Mouse (Mus musculus) forebrain, postnatal 0 days (tissue): Measurements from ENCODE around the gene Gm3604. TPM values are rescaled to one million over a fixed set of nuclear protein-coding genes. Genes with fewer than 3 reads are reported as not detected.
"Not testable (repeated sequence)": the region's sequence is repeated elsewhere in the genome, so short reads cannot be mapped to it uniquely, and the experiment has no call there.

ENCODE experiments used
- ATAC-seq: fragments of 200-750 bp; cut with Nextera tagmentation; 2 replicates; pipeline ENCODE4 v1.8.0; 2017; ENCODE audit warnings: mild to moderate bottlenecking, moderate library complexity
- DNase-seq: peaks from one replicate; pipeline ENCODE4 v3.0.0-alpha.2; 2015
- H3K27ac ChIP-seq: fragments of 300-500 bp; sonication (generic); 2 replicates; pipeline ENCODE4 v1.5.1; 2014; ENCODE audit warnings: low read depth, mild to moderate bottlenecking, antibody characterized with exemption, low read length, moderate library complexity, mixed read lengths
- H3K27me3 ChIP-seq: fragments of 300-500 bp; sonication (generic); 2 replicates; pipeline ENCODE4 v1.6.1; 2014; ENCODE audit warnings: mild to moderate bottlenecking, low read length, mixed read lengths; ENCODE audit not compliant: insufficient read depth
- H3K36me3 ChIP-seq: fragments of 300-500 bp; sonication (generic); 2 replicates; pipeline ENCODE4 v1.6.1; 2014; ENCODE audit warnings: mild to moderate bottlenecking, moderate library complexity; ENCODE audit not compliant: insufficient read depth
- H3K4me1 ChIP-seq: fragments of 300-500 bp; sonication (generic); 2 replicates; pipeline ENCODE4 v1.6.1; 2014; ENCODE audit warnings: antibody characterized with exemption; ENCODE audit not compliant: insufficient read depth
- H3K4me2 ChIP-seq: fragments of 300-500 bp; sonication (generic); 2 replicates; pipeline ENCODE4 v1.6.1; 2014; ENCODE audit warnings: low read depth, mild to moderate bottlenecking, moderate library complexity
- H3K4me3 ChIP-seq: fragments of 300-500 bp; sonication (generic); 2 replicates; pipeline ENCODE4 v1.5.1; 2014; ENCODE audit warnings: low read depth, low read length, mixed read lengths
- H3K9ac ChIP-seq: fragments of 300-500 bp; sonication (generic); 2 replicates; pipeline ENCODE4 v1.6.1; 2014; ENCODE audit warnings: mild to moderate bottlenecking
- H3K9me3 ChIP-seq: fragments of 300-500 bp; sonication (generic); 2 replicates; pipeline ENCODE4 v1.6.1; 2016; ENCODE audit warnings: low read length
- CTCF ChIP-seq: sonication (generic); IDR thresholded peaks from 2 replicates; pipeline ENCODE4 v1.5.1; 2016; ENCODE audit warnings: antibody characterized with exemption, control low read depth, low read depth
- WGBS: fragments of 180-500 bp; shearing (Covaris S2); extraction: QIAGEN DNeasy Blood & Tissue Kit; methylation state at CpG from one replicate; pipeline ENCODE4 v1.1.7; 2014; 5-methylcytosine and 5-hydroxymethylcytosine counted together
- microRNA-seq, 2 experiments: library from miRNA; unstranded; fragments of <30 nt; microRNA quantifications; one replicate each; pipeline ENCODE4; 2016
- polyA plus RNA-seq: library from polyadenylated mRNA; unstranded; fragments of >200 nt; fragmentation: Nextera tagmentation; extraction: Ambion mirVana; gene quantifications from 2 replicates; pipeline ENCODE4 v1.2.1, GENCODE M21; 2015
- total RNA-seq: library from RNA; depleted of rRNA; stranded (reverse); fragments of >200 nt; gene quantifications from 2 replicates; pipeline ENCODE4 v1.2.3, GENCODE M21; 2014; rRNA removed

The Gm3604 gene
- 1.2 and 4.5 TPM in 2 replicates for total RNA-seq
- polyA plus RNA-seq, result 1.3 and 2.2 TPM in 2 replicates

GRCm38 (mm10) chr13:62382952-62383351, at the start of gene Gm3604:
Gene Gm3604 (minus strand): TSS chr13:62383177.
- not testable (repeated sequence) for H3K36me3 ChIP-seq, H3K4me1 ChIP-seq, ATAC-seq, H3K9me3 ChIP-seq, H3K27me3 ChIP-seq, H3K27ac ChIP-seq
- 5% methylated on average over 13 of the region's 13 CpGs for WGBS
- Histone ChIP-seq H3K4me2 (peak within 1 kb of the TSS; percentile 39), H3K9ac (peak within 1 kb of the TSS; percentile 22; the same call in 1 of the 2 replicates), H3K4me3 (peak within 1 kb of the TSS; percentile 23)
- DNase-seq, result peak; percentile 13

GRCm38 (mm10) chr13:62399206-62399605, 16.2 kb upstream of the Gm3604 start:
- not testable (repeated sequence) for ATAC-seq, H3K9me3 ChIP-seq, DNase-seq, H3K4me1 ChIP-seq, H3K27me3 ChIP-seq, H3K36me3 ChIP-seq, H3K9ac ChIP-seq, H3K4me2 ChIP-seq, H3K4me3 ChIP-seq, H3K27ac ChIP-seq
- 64% methylated on average over 3 of the region's 3 CpGs for WGBS

- WGBS, result 93% methylated on average over 8 of the region's 8 CpGs
- H3K27me3 ChIP-seq, ATAC-seq, H3K4me1 ChIP-seq, H3K4me3 ChIP-seq, H3K36me3 ChIP-seq, H3K9ac ChIP-seq, DNase-seq, H3K27ac ChIP-seq, H3K9me3 ChIP-seq, H3K4me2 ChIP-seq: not testable (repeated sequence)
These were observed 7.2 kb upstream of the Gm3604 start for GRCm38 (mm10) chr13:62390076-62390620.

- H3K9ac ChIP-seq, result no peak overlapping the region
- no peaks in the 10 kb centered on the region for H3K36me3 ChIP-seq
- TF ChIP-seq CTCF, result no peak
- no peaks in the 10 kb centered on the region for H3K4me1 ChIP-seq
- no peaks in the 10 kb centered on the region for H3K27me3 ChIP-seq
- H3K27ac ChIP-seq, result no peak overlapping the region
- peaks cover 9% of the 10 kb centered on the region; the same call in 1 of the 2 replicates for H3K9me3 ChIP-seq
- DNase-seq (no peak), ATAC-seq (no peak)
- no peak overlapping the region for H3K4me3 ChIP-seq
- H3K4me2 ChIP-seq, result no peak overlapping the region
These were observed 51.2 kb downstream of the Gm3604 start for GRCm38 (mm10) chr13:62331786-62332185.

- H3K4me3 ChIP-seq, result no peak overlapping the region
These were observed 51.6 kb downstream of the Gm3604 start for GRCm38 (mm10) chr13:62331381-62331780.

More at GRCm38 (mm10) chr13:62331381-62331780, 51.6 kb downstream of the Gm3604 start:
- Histone ChIP-seq H3K4me1 (no peaks in the 10 kb centered on the region), H3K27me3 (no peaks in the 10 kb centered on the region), H3K9me3 (peaks cover 9% of the 10 kb centered on the region; the same call in 1 of the 2 replicates), H3K9ac (no peak overlapping the region), H3K27ac (no peak overlapping the region), H3K4me2 (no peak overlapping the region), H3K36me3 (no peaks in the 10 kb centered on the region)
- DNase-seq, result no peak
- ATAC-seq, result no peak
- TF ChIP-seq CTCF, result no peak
- 78% methylated on average over 2 of the region's 2 CpGs for WGBS

Small RNA genes lying within 50 kb of the gene (microRNA-seq; reads per million reads assigned to microRNA genes)
- gene Gm25933, result 0 reads per million in 2 experiments

Other genes with a start within 250 kb of the Gm3604 start
- gene Gm49359, start 83.7 kb upstream of the Gm3604 start, total RNA-seq, result 6.6 and 9.3 TPM in 2 replicates
- 4.0 and 9.1 TPM in 2 replicates for gene Gm49359, start 83.7 kb upstream of the Gm3604 start, polyA plus RNA-seq
- gene Zfp935, start 175.3 kb upstream of the Gm3604 start, total RNA-seq, result 0.62 TPM in 1 of 2 replicates, not detected in the other
- gene Zfp935, start 175.3 kb upstream of the Gm3604 start, polyA plus RNA-seq, result not detected in 2 replicates
- 6.0 and 7.3 TPM in 2 replicates for gene Zfp934, start 188.0 kb upstream of the Gm3604 start, total RNA-seq
- gene Zfp934, start 188.0 kb upstream of the Gm3604 start, polyA plus RNA-seq, result 6.3 and 8.2 TPM in 2 replicates
- 3.8 and 4.4 TPM in 2 replicates for gene 6720489N17Rik, start 241.0 kb upstream of the Gm3604 start, total RNA-seq
- gene 6720489N17Rik, start 241.0 kb upstream of the Gm3604 start, polyA plus RNA-seq, result 3.9 and 5.6 TPM in 2 replicates